Mouse (Mus musculus) right cerebral cortex, postnatal 36 days (tissue): ENCODE measurements around the gene Kcnk3.

Source experiments
- DNase-seq, 2 experiments: peaks; one replicate each; pipeline ENCODE4 v3.0.0; 2022; ENCODE audit warnings: low spot score in 2 of 2, mixed read lengths in 1 of 2

Gene Kcnk3

GRCm38 (mm10) chr5:30613242-30613641 lies 25.3 kb downstream of the Kcnk3 start:
- DNase-seq: no peak

GRCm38 (mm10) chr5:30614221-30614620 lies 26.3 kb downstream of the Kcnk3 start:
- DNase-seq: no peak

GRCm38 (mm10) chr5:30615416-30615815 lies 27.4 kb downstream of the Kcnk3 start:
- no peak for DNase-seq

- no peak for DNase-seq
Measured at GRCm38 (mm10) chr5:30615819-30616218, 27.8 kb downstream of the Kcnk3 start.

GRCm38 (mm10) chr5:30616644-30617043 lies 28.7 kb downstream of the Kcnk3 start:
- no peak for DNase-seq

- no peak for DNase-seq
Measured at GRCm38 (mm10) chr5:30617357-30617756, 29.4 kb downstream of the Kcnk3 start.

GRCm38 (mm10) chr5:30617851-30618250 lies 29.9 kb downstream of the Kcnk3 start:
- no peak for DNase-seq

- no peak for DNase-seq
Measured at GRCm38 (mm10) chr5:30618376-30619003, 30.5 kb downstream of the Kcnk3 start.

GRCm38 (mm10) chr5:30619211-30619610 lies 31.2 kb downstream of the Kcnk3 start:
- no peak for DNase-seq

GRCm38 (mm10) chr5:30620567-30620966 lies 32.6 kb downstream of the Kcnk3 start:
- DNase-seq: no peak

- DNase-seq: no peak
Measured at GRCm38 (mm10) chr5:30621211-30621790, 33.3 kb downstream of the Kcnk3 start.

- no peak for DNase-seq
Measured at GRCm38 (mm10) chr5:30621844-30622176, 33.8 kb downstream of the Kcnk3 start.

- no peak for DNase-seq
Measured at GRCm38 (mm10) chr5:30622177-30622840, 34.3 kb downstream of the Kcnk3 start.

- no peak for DNase-seq
Measured at GRCm38 (mm10) chr5:30622841-30623185, 34.8 kb downstream of the Kcnk3 start.

GRCm38 (mm10) chr5:30623380-30623779 lies 35.4 kb downstream of the Kcnk3 start:
- DNase-seq: no peak

- DNase-seq: no peak
Measured at GRCm38 (mm10) chr5:30624311-30624710, 36.3 kb downstream of the Kcnk3 start.

- no peak for DNase-seq
Measured at GRCm38 (mm10) chr5:30624908-30625307, 36.9 kb downstream of the Kcnk3 start.

GRCm38 (mm10) chr5:30625379-30625778 lies 37.4 kb downstream of the Kcnk3 start:
- DNase-seq: no peak

GRCm38 (mm10) chr5:30626331-30627105 lies 38.5 kb downstream of the Kcnk3 start:
- no peak for DNase-seq

- DNase-seq: no peak
Measured at GRCm38 (mm10) chr5:30628511-30628910, 40.5 kb downstream of the Kcnk3 start.

GRCm38 (mm10) chr5:30630401-30630800 lies 42.4 kb downstream of the Kcnk3 start:
- peak in 1 of 2 experiments; percentile 66 for DNase-seq

- no peak for DNase-seq
Measured at GRCm38 (mm10) chr5:30632134-30632533, 44.2 kb downstream of the Kcnk3 start.

GRCm38 (mm10) chr5:30636994-30637393 lies 49.0 kb downstream of the Kcnk3 start:
- DNase-seq: no peak
